Mouse (Mus musculus) neural tube, embryonic 11.5 days (tissue): ENCODE measurements around the gene Gm28035. TPM values are rescaled to one million over a fixed set of nuclear protein-coding genes. Genes with fewer than 3 reads are reported as not detected.

ENCODE experiments used
- ATAC-seq: fragments of 200-750 bp; cut with Nextera tagmentation; 2 replicates; pipeline ENCODE4 v1.8.0; 2017; ENCODE audit warnings: moderate number of reproducible peaks, mild to moderate bottlenecking, moderate TSS enrichment, moderate library complexity; ENCODE audit not compliant: insufficient read depth, low FRiP score, low TSS enrichment
- DNase-seq: peaks from one replicate; pipeline ENCODE4 v3.0.0-alpha.2; 2015; ENCODE audit warnings: low spot score
- H3K27ac ChIP-seq: fragments of 300-500 bp; sonication (generic); 2 replicates; pipeline ENCODE4 v1.5.1; 2014; ENCODE audit warnings: low read depth, mild to moderate bottlenecking, low read length
- H3K27me3 ChIP-seq: fragments of 300-500 bp; sonication (generic); 2 replicates; pipeline ENCODE4 v1.6.1; 2014; ENCODE audit warnings: mild to moderate bottlenecking, low read length, mixed read lengths; ENCODE audit not compliant: control insufficient read depth, insufficient read depth
- H3K36me3 ChIP-seq: fragments of 300-500 bp; sonication (generic); 2 replicates; pipeline ENCODE4 v1.6.1; 2014; ENCODE audit warnings: mild to moderate bottlenecking, low read length, moderate library complexity, mixed read lengths; ENCODE audit not compliant: control insufficient read depth, insufficient read depth
- H3K4me1 ChIP-seq: fragments of 300-500 bp; sonication (generic); 2 replicates; pipeline ENCODE4 v1.6.1; 2014; ENCODE audit warnings: low read length, mixed read lengths; ENCODE audit not compliant: control insufficient read depth, insufficient read depth
- H3K4me2 ChIP-seq: fragments of 300-500 bp; sonication (generic); 2 replicates; pipeline ENCODE4 v1.6.1; 2014; ENCODE audit warnings: low read depth, mild to moderate bottlenecking, moderate library complexity
- H3K4me3 ChIP-seq: fragments of 300-500 bp; sonication (generic); 2 replicates; pipeline ENCODE4 v1.5.1; 2014; ENCODE audit warnings: low read depth, low read length
- H3K9ac ChIP-seq: fragments of 300-500 bp; sonication (generic); 2 replicates; pipeline ENCODE4 v1.6.1; 2014; ENCODE audit warnings: mild to moderate bottlenecking, low read length
- H3K9me3 ChIP-seq: fragments of 300-500 bp; sonication (generic); 2 replicates; pipeline ENCODE4 v1.6.1; 2016; ENCODE audit warnings: low read length; ENCODE audit not compliant: control insufficient read depth
- WGBS: fragments of 180-500 bp; shearing (Covaris S2); extraction: QIAGEN DNeasy Blood & Tissue Kit; methylation state at CpG from one replicate; pipeline ENCODE4 v1.1.7; 2014; 5-methylcytosine and 5-hydroxymethylcytosine counted together
- polyA plus RNA-seq: library from polyadenylated mRNA; unstranded; fragments of >200 nt; fragmentation: Nextera tagmentation; extraction: Ambion mirVana; gene quantifications from 2 replicates; pipeline ENCODE4 v1.2.1, GENCODE M21; 2014

Gm28035 gene
- polyA plus RNA-seq, 1 experiment from 2014 or later: 0.17 TPM

DNA sequence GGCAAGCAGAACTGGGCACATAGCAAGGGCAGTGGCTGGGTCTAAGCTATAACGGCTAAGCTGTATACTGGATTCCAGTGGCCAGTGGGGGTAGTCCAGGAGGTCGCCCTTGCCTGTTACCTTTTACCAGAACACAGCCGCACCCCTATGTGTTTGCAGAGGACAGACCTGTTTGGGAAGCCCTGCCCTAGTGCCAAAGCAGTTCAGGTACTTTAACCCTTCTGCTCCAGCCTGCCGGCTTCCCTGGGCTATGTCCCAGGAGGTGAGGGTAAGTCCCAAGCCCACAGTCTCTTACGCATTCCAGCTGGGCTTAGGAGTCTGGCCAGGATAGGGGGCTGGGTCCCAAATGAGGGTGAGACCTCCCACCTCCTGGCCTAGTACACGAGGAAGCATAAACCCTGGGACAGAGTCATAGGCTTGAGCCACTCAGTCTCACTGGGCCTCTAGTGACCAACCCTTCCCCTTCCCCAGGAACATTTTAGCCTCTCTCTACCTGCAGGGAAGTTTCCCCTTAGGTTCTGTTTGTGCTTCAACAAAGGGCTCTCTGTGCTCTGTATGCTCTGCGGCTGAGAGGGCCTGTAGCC is 4.3 kb downstream of the Gm28035 start:
- no peak overlapping the region for H3K27ac ChIP-seq
- no peak overlapping the region for H3K4me2 ChIP-seq
- H3K9me3 ChIP-seq: no peaks in the 10 kb centered on the region
- H3K36me3 ChIP-seq: peaks cover 11% of the 10 kb centered on the region
- no peak overlapping the region for H3K4me3 ChIP-seq
- no peaks in the 10 kb centered on the region for H3K4me1 ChIP-seq
- WGBS: 76% methylated on average over 7 of the region's 7 CpGs
- DNase-seq (no peak), ATAC-seq (no peak)
- no peaks in the 10 kb centered on the region for H3K27me3 ChIP-seq
- no peak overlapping the region for H3K9ac ChIP-seq

DNA sequence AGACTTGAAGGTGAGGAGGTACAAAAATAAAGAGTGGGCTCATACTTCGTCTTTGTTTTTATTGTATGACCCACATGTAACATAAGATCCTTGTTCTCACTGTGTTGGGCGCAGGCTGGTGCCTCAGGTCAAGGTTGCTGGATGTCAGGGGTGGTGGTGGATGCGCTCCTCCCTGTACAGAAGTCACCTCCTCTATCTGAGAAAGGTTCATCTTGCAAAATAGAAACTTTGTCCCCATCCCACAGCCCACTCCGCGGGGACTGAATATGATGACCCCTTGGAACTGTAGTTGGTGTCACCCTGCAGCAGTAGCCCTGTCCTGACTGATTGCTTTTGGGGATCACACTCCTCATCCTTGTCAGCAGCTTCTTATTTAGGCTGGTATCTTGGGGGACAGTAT is 6.7 kb downstream of the Gm28035 start:
- 93% methylated on average over 5 of the region's 5 CpGs for WGBS
- ATAC-seq: no peak
- Histone ChIP-seq H3K9ac (no peak overlapping the region), H3K9me3 (no peaks in the 10 kb centered on the region), H3K4me2 (no peak overlapping the region), H3K36me3 (peaks cover 6% of the 10 kb centered on the region), H3K4me3 (no peak overlapping the region), H3K4me1 (no peaks in the 10 kb centered on the region), H3K27ac (no peak overlapping the region), H3K27me3 (no peaks in the 10 kb centered on the region)
- no peak for DNase-seq

DNA sequence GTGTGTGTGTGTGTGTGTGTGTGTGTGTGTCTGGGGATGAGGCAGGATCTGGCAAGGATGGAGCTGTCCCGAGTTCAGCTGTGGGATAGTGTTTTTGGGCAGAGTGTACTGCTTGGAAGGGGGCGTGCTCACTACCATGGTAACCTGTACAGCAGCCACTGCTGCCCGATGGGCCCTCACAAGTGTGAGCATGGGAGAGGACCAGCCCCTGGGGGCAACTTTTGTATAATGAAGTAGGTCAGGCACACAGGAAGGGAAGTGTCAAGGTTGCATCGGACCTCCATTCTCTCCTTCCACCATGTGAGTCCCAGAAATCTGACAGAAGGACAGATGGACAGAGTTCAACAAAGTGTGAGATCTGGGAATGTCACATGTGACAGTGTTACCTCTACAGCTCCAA is 7.3 kb downstream of the Gm28035 start:
- Histone ChIP-seq H3K4me1 (no peaks in the 10 kb centered on the region), H3K4me3 (no peak overlapping the region), H3K27me3 (no peaks in the 10 kb centered on the region), H3K27ac (no peak overlapping the region), H3K9me3 (no peaks in the 10 kb centered on the region), H3K4me2 (no peak overlapping the region), H3K9ac (no peak overlapping the region), H3K36me3 (peaks cover 6% of the 10 kb centered on the region)
- DNase-seq (no peak), ATAC-seq (no peak)
- 85% methylated on average over 4 of the region's 4 CpGs for WGBS

DNA sequence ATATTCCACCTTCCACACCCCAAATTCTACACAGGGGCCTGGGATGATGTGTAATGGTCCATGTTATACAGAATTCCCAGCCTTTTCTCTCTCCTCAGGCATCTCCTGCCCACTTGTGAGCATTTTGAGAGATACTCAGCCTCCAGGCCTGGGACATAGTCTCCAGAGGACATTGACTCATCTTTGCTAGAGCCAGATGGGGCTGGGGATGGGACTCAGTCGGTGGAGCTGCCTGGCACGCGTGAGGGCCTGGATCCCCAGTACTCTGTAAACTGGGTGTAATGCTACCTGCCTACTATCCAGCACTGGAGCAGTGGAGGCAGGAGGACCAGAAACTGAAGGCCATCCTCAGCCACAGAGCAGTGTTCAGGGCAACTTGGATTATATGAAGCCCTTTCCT is 8.8 kb downstream of the Gm28035 start:
- Histone ChIP-seq H3K9ac (no peak overlapping the region; the same call in 1 of the 2 replicates), H3K4me3 (no peak overlapping the region), H3K4me2 (no peak overlapping the region), H3K27ac (no peak overlapping the region), H3K4me1 (no peaks in the 10 kb centered on the region), H3K36me3 (peaks cover 6% of the 10 kb centered on the region), H3K27me3 (no peaks in the 10 kb centered on the region), H3K9me3 (no peaks in the 10 kb centered on the region)
- no peak for ATAC-seq
- 96% methylated on average over 3 of the region's 3 CpGs for WGBS
- DNase-seq: no peak

DNA sequence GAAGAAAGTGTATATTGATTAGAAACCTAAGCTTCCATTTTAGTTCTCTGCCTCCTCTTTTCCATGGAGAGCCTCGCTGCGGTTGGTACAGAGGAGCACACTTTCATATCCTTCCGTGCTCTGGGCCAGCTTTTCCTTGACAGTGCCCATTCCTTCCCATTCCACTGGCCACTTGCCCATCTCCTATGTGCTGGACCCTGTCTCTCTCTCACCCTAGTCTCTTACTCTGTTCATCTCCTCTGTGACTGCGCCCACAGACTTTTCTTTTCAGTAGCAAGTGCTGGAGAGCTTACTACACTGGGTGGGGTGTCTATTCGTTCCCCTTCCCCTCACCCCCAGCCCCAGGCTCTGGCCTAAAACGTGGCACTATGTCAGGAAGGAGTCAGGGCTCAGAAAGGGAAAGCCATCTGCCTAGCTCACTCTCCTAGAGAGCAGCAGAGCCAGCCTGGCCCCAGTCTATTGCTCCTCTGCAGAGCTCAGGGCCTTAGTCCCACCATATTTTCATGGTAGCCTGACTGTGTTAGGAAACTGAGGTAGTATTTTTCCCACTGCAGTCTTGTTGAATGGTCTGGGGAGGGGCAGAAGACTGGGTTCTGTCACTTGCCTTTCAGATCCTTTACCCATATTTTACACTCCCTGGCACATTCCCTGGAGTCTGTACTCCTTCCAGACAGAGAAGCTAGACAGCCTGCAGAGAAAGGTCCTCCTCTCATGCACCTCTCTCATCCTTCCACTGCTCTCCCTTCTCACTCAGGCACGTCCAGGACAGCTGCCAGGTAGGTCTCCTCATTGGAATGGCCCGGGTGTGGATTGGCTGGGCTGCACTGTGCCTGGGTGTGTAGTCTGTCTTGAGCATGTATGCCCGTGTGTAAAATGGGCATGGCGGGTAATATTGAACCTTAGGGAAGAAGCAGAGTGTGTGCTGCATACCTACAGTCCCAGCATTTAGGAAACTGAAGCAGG is 10.1 kb downstream of the Gm28035 start:
- Histone ChIP-seq H3K9ac (no peak overlapping the region), H3K27me3 (no peaks in the 10 kb centered on the region), H3K4me2 (no peak overlapping the region), H3K4me1 (no peaks in the 10 kb centered on the region), H3K4me3 (no peak overlapping the region), H3K36me3 (peaks cover 11% of the 10 kb centered on the region), H3K9me3 (no peaks in the 10 kb centered on the region), H3K27ac (no peak overlapping the region)
- ATAC-seq (no peak), DNase-seq (no peak)
- WGBS: 88% methylated on average over 10 of the region's 10 CpGs

DNA sequence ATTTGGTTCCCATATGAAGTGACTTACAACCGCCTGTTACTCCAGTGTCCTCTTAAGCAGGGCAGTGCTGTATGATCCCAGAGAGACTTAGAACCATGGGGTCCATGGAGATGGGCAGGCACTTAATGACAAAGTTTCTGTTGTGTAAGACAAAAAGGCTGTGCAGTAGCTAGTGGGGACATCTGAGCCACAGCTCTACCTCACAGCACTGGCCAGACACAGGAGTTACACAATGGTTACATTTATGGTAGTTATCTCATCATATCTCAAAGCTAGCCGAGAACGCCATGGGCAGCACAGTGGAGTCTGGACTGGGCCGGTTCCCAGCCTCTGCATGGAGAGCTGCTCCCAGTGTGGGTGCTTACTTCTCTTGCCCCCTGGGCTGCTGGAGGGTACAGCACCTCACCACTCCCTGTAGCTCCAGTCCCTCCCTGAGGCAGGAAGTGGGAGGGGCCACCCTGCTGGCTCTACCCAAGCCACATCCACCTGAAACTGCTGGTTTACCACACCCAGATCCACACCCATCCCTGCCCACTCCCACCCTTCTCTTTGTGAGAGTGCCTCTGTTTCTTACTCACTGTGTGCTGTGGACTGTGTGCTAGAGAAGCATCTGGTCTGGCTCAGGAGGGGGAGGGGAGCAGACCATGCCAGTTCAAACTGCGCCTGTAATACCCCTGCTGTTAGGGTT is 11.2 kb downstream of the Gm28035 start:
- no peak for DNase-seq
- no peak for ATAC-seq
- Histone ChIP-seq H3K4me3 (no peak overlapping the region), H3K4me2 (no peak overlapping the region), H3K9me3 (no peaks in the 10 kb centered on the region), H3K9ac (no peak overlapping the region), H3K27me3 (no peaks in the 10 kb centered on the region), H3K27ac (no peak overlapping the region), H3K4me1 (no peaks in the 10 kb centered on the region), H3K36me3 (peaks cover 21% of the 10 kb centered on the region)
- 71% methylated on average over 5 of the region's 5 CpGs for whole genome bisulfite sequencing

DNA sequence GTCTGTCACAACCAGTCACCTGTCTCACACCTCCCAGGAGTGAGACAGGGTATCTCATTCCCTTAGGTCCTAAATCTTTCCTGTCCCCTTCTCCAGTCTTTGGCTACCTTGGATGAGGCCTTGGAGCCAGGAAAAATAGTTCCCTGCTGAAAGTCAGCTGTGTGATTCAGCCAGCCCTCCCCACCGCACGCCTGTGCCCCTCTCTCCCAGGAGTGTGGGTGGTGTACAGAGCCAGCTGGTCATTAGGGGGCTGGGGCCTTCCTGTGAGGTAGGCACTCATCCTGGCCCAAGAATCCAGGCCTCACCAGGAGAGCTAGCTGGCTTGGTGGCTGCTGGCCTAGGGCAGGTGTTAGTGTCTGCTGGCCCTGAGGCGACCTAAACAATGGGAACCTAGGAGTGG is 12.2 kb downstream of the Gm28035 start:
- Histone ChIP-seq H3K27me3 (no peaks in the 10 kb centered on the region), H3K36me3 (peaks cover 29% of the 10 kb centered on the region), H3K4me2 (no peak overlapping the region), H3K4me3 (no peak overlapping the region), H3K9ac (no peak overlapping the region), H3K27ac (no peak overlapping the region), H3K4me1 (no peaks in the 10 kb centered on the region), H3K9me3 (no peaks in the 10 kb centered on the region)
- DNase-seq (no peak), ATAC-seq (no peak)
- WGBS: 88% methylated on average over 3 of the region's 3 CpGs

DNA sequence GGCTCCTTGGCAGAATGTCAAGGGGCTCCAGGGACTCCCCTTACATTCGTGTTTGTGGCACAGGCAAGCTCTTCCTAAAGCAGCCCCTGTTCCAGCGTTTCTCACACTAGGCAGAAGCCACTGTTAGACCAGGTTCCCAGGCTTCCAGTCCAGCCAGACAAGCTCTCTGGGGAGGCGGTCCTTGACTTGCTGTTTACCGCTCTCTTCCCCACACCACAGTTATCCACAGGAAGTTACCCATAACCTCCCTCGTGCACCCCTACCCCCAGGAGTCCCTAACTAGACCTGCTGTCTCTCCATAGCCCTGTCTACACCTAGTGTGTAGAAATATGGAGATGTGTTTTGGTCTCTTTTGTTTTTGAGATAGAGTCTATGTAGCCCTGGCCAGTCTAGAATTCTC is 13.4 kb downstream of the Gm28035 start:
- H3K27me3 ChIP-seq: no peaks in the 10 kb centered on the region
- 87% methylated on average over 5 of the region's 5 CpGs for WGBS
- H3K4me3 ChIP-seq: no peak overlapping the region
- H3K27ac ChIP-seq: no peak overlapping the region
- H3K4me2 ChIP-seq: no peak overlapping the region
- no peak for DNase-seq
- peaks cover 34% of the 10 kb centered on the region for H3K36me3 ChIP-seq
- no peaks in the 10 kb centered on the region for H3K4me1 ChIP-seq
- no peak overlapping the region for H3K9ac ChIP-seq
- no peak for ATAC-seq
- no peaks in the 10 kb centered on the region for H3K9me3 ChIP-seq
